Mouse (Mus musculus) left cerebral cortex, postnatal 36 days (tissue): ENCODE measurements around the gene Tead1. TPM values are rescaled to one million over a fixed set of nuclear protein-coding genes. Genes with fewer than 3 reads are reported as not detected.

ENCODE experiments used
- DNase-seq, 2 experiments: peaks; one replicate each; pipeline ENCODE4 v3.0.0; 2021 to 2022; ENCODE audit warnings: low spot score in 2 of 2, mixed read lengths in 1 of 2
- intact Hi-C: fragments of 180-260 bp; cut with DNase I; formaldehyde crosslinking; loops from one replicate; pipeline ENCODE4 v1.15.1; 2025
- total RNA-seq, 2 experiments: library from RNA; stranded (reverse); gene quantifications; 2 replicates each; pipeline ENCODE4 v1.2.3; 2021

Gene Tead1
- total RNA-seq, 2 experiments from 2014 or later: 12.6 to 15.8 TPM

- intact Hi-C loops: loop anchor here (5.0 kb wide), 1 partner anchor 43 kb away; no protein-coding TSS in a partner anchor
Observed at GRCm38 (mm10) chr7:112719394-112720142, 40.5 kb downstream of the Tead1 start.

GRCm38 (mm10) chr7:112720143-112720988, 41.2 kb downstream of the Tead1 start:
- peak in 1 of 2 experiments; percentile 51 for DNase-seq
- intact Hi-C loops: no loop called here

More at GRCm38 (mm10) chr7:112719394-112720142, 40.5 kb downstream of the Tead1 start:
- no peak for DNase-seq

- intact Hi-C loops: no loop called here
- DNase-seq: no peak
Observed at GRCm38 (mm10) chr7:112720989-112721337, 41.8 kb downstream of the Tead1 start.

- no peak for DNase-seq
- intact Hi-C loops: no loop called here
Observed at GRCm38 (mm10) chr7:112721859-112722258, 42.7 kb downstream of the Tead1 start.

- DNase-seq: no peak
- intact Hi-C loops: no loop called here
Observed at GRCm38 (mm10) chr7:112728399-112728798, 49.3 kb downstream of the Tead1 start.

- no peak for DNase-seq
- intact Hi-C loops: no loop called here
Observed at GRCm38 (mm10) chr7:112730209-112730608, 51.1 kb downstream of the Tead1 start.

- intact Hi-C loops: no loop called here
- DNase-seq: no peak
Observed at GRCm38 (mm10) chr7:112731584-112731983, 52.5 kb downstream of the Tead1 start.

GRCm38 (mm10) chr7:112739174-112739573, 60.1 kb downstream of the Tead1 start:
- intact Hi-C loops: no loop called here
- DNase-seq: no peak

GRCm38 (mm10) chr7:112741790-112742189, 62.7 kb downstream of the Tead1 start:
- intact Hi-C loops: no loop called here
- DNase-seq: no peak

- intact Hi-C loops: no loop called here
- DNase-seq: no peak
Observed at GRCm38 (mm10) chr7:112743063-112743462, 63.9 kb downstream of the Tead1 start.

- intact Hi-C loops: no loop called here
- no peak for DNase-seq
Observed at GRCm38 (mm10) chr7:112743621-112744395, 64.7 kb downstream of the Tead1 start.

- intact Hi-C loops: no loop called here
- no peak for DNase-seq
Observed at GRCm38 (mm10) chr7:112747187-112747586, 68.1 kb downstream of the Tead1 start.

GRCm38 (mm10) chr7:112747836-112748235, 68.7 kb downstream of the Tead1 start:
- intact Hi-C loops: no loop called here
- no peak for DNase-seq

GRCm38 (mm10) chr7:112748327-112748726, 69.2 kb downstream of the Tead1 start:
- DNase-seq: no peak
- intact Hi-C loops: no loop called here

GRCm38 (mm10) chr7:112750101-112750500, 71.0 kb downstream of the Tead1 start:
- no peak for DNase-seq
- intact Hi-C loops: no loop called here

GRCm38 (mm10) chr7:112752311-112752710, 73.2 kb downstream of the Tead1 start:
- DNase-seq: no peak
- intact Hi-C loops: no loop called here

- intact Hi-C loops: no loop called here
- no peak for DNase-seq
Observed at GRCm38 (mm10) chr7:112753314-112753713, 74.2 kb downstream of the Tead1 start.

- no peak for DNase-seq
- intact Hi-C loops: no loop called here
Observed at GRCm38 (mm10) chr7:112759359-112759975, 80.3 kb downstream of the Tead1 start.

GRCm38 (mm10) chr7:112760293-112760692, 81.2 kb downstream of the Tead1 start:
- no peak for DNase-seq
- intact Hi-C loops: loop anchor here (5.0 kb wide), 1 partner anchor 43 kb away; no protein-coding TSS in a partner anchor
